Mouse (Mus musculus) midbrain, embryonic 13.5 days (tissue): ENCODE data around the gene Acsl1. TPM values are rescaled to one million over a fixed set of nuclear protein-coding genes. Genes with fewer than 3 reads are reported as not detected.
A peak's percentile ranks its signal among the peaks of the same experiment; 100 is the strongest.

Experiments used
- ATAC-seq: fragments of 200-750 bp; cut with Nextera tagmentation; 2 replicates; pipeline ENCODE4 v1.8.0; 2017; ENCODE audit warnings: mild to moderate bottlenecking, moderate TSS enrichment, moderate library complexity
- H3K27ac ChIP-seq: fragments of 300-500 bp; sonication (generic); 2 replicates; pipeline ENCODE4 v1.5.1; 2015; ENCODE audit warnings: inconsistent platforms, mild to moderate bottlenecking, moderate library complexity
- H3K27me3 ChIP-seq: fragments of 300-500 bp; sonication (generic); 2 replicates; pipeline ENCODE4 v1.6.1; 2015; ENCODE audit warnings: mild to moderate bottlenecking, inconsistent platforms
- H3K36me3 ChIP-seq: fragments of 300-500 bp; sonication (generic); 2 replicates; pipeline ENCODE4 v1.6.1; 2015; ENCODE audit warnings: mild to moderate bottlenecking, inconsistent platforms
- H3K4me1 ChIP-seq: fragments of 300-500 bp; sonication (generic); replicated peaks from 2 replicates; pipeline ENCODE4 v1.6.1; 2015; ENCODE audit warnings: inconsistent platforms
- H3K4me2 ChIP-seq: fragments of 300-500 bp; sonication (generic); replicated peaks from 2 replicates; pipeline ENCODE4 v1.6.1; 2015; ENCODE audit warnings: moderate library complexity, mild to moderate bottlenecking, inconsistent platforms
- H3K4me3 ChIP-seq: fragments of 300-500 bp; sonication (generic); replicated peaks from 2 replicates; pipeline ENCODE4 v1.5.1; 2015; ENCODE audit warnings: mild to moderate bottlenecking, inconsistent platforms
- H3K9ac ChIP-seq: fragments of 300-500 bp; sonication (generic); replicated peaks from 2 replicates; pipeline ENCODE4 v1.6.1; 2015; ENCODE audit warnings: mild to moderate bottlenecking, inconsistent platforms
- H3K9me3 ChIP-seq: fragments of 300-500 bp; sonication (generic); 2 replicates; pipeline ENCODE4 v1.6.1; 2016; ENCODE audit warnings: mild to moderate bottlenecking, inconsistent platforms
- WGBS: fragments of 180-500 bp; shearing (Covaris S2); methylation state at CpG from one replicate; pipeline ENCODE4 v1.1.7; 2015; 5-methylcytosine and 5-hydroxymethylcytosine counted together
- polyA plus RNA-seq: library from polyadenylated mRNA; unstranded; fragments of >200 nt; fragmentation: Nextera tagmentation; extraction: Ambion mirVana; gene quantifications from 2 replicates; pipeline ENCODE4 v1.2.1, GENCODE M21; 2015

Acsl1 gene
- polyA plus RNA-seq, 1 experiment from 2014 or later = 10.9 TPM

- Histone ChIP-seq H3K27me3 (no peaks in the 10 kb centered on the region), H3K27ac (no peak overlapping the region), H3K9me3 (no peaks in the 10 kb centered on the region), H3K9ac (no peak overlapping the region), H3K4me3 (no peak overlapping the region), H3K4me2 (no peak overlapping the region), H3K4me1 (0 out of 2 replicates have a peak, but pooled peaks cover 4% of the 10 kb centered on the region), H3K36me3 (no peaks in the 10 kb centered on the region)
- no peak for ATAC-seq
- WGBS = 89% methylated on average over 6 of the region's 6 CpGs
Observed at GRCm38 (mm10) chr8:46496852-46497251, 26.0 kb downstream of the Acsl1 start.

GRCm38 (mm10) chr8:46497314-46498011, 26.6 kb downstream of the Acsl1 start:
- WGBS = 89% methylated on average over 15 of the region's 15 CpGs
- Histone ChIP-seq H3K9ac (no peak overlapping the region), H3K27ac (no peak overlapping the region), H3K4me3 (no peak overlapping the region), H3K9me3 (no peaks in the 10 kb centered on the region), H3K4me2 (no peak overlapping the region), H3K4me1 (peaks cover 5% of the 10 kb centered on the region), H3K36me3 (no peaks in the 10 kb centered on the region), H3K27me3 (no peaks in the 10 kb centered on the region)
- ATAC-seq = no peak

- 0 out of 2 replicates have a peak, but pooled peaks have one; percentile 18 for ATAC-seq
Observed at GRCm38 (mm10) chr8:46499376-46500061, 28.7 kb downstream of the Acsl1 start.

GRCm38 (mm10) chr8:46502333-46503071, 31.7 kb downstream of the Acsl1 start:
- H3K27ac ChIP-seq = no peak overlapping the region
- peak overlapping the region; percentile 34 for H3K9ac ChIP-seq
- peak overlapping the region; percentile 38 for H3K4me3 ChIP-seq
- peak overlapping the region; percentile 50 for H3K4me2 ChIP-seq
- no peaks in the 10 kb centered on the region for H3K36me3 ChIP-seq
- H3K9me3 ChIP-seq = no peaks in the 10 kb centered on the region
- WGBS = 19% methylated on average over 19 of the region's 19 CpGs
- no peaks in the 10 kb centered on the region for H3K27me3 ChIP-seq
- H3K4me1 ChIP-seq = peaks cover 11% of the 10 kb centered on the region
- ATAC-seq = 0 out of 2 replicates have a peak, but pooled peaks have one; percentile 21

More at GRCm38 (mm10) chr8:46499376-46500061, 28.7 kb downstream of the Acsl1 start:
- no peak overlapping the region for H3K4me3 ChIP-seq
- no peaks in the 10 kb centered on the region for H3K36me3 ChIP-seq
- 28% methylated on average over 19 of the region's 19 CpGs for WGBS
- H3K27me3 ChIP-seq = no peaks in the 10 kb centered on the region
- H3K4me2 ChIP-seq = peak overlapping the region; percentile 23
- H3K9me3 ChIP-seq = no peaks in the 10 kb centered on the region
- peaks cover 11% of the 10 kb centered on the region for H3K4me1 ChIP-seq
- H3K27ac ChIP-seq = no peak overlapping the region
- H3K9ac ChIP-seq = no peak overlapping the region

- WGBS = 85% methylated on average over 11 of the region's 12 CpGs
- peaks cover 11% of the 10 kb centered on the region for H3K4me1 ChIP-seq
- no peaks in the 10 kb centered on the region for H3K27me3 ChIP-seq
- H3K9me3 ChIP-seq = no peaks in the 10 kb centered on the region
- H3K4me2 ChIP-seq = peak overlapping the region; percentile 50
- H3K4me3 ChIP-seq = peak overlapping the region; percentile 38
- H3K9ac ChIP-seq = peak overlapping the region; percentile 34
- peak; percentile 24; the same call in 1 of the 2 replicates for ATAC-seq
- no peaks in the 10 kb centered on the region for H3K36me3 ChIP-seq
- no peak overlapping the region for H3K27ac ChIP-seq
Observed at GRCm38 (mm10) chr8:46503072-46503695, 32.3 kb downstream of the Acsl1 start.

GRCm38 (mm10) chr8:46504196-46504595, 33.4 kb downstream of the Acsl1 start:
- H3K4me2 ChIP-seq = no peak overlapping the region
- H3K9ac ChIP-seq = no peak overlapping the region
- no peaks in the 10 kb centered on the region for H3K36me3 ChIP-seq
- no peak overlapping the region for H3K27ac ChIP-seq
- ATAC-seq = no peak
- no peaks in the 10 kb centered on the region for H3K27me3 ChIP-seq
- 74% methylated on average over 3 of the region's 3 CpGs for WGBS
- peaks cover 10% of the 10 kb centered on the region for H3K4me1 ChIP-seq
- H3K9me3 ChIP-seq = no peaks in the 10 kb centered on the region
- no peak overlapping the region for H3K4me3 ChIP-seq

- Histone ChIP-seq H3K27me3 (no peaks in the 10 kb centered on the region), H3K4me2 (no peak overlapping the region), H3K27ac (no peak overlapping the region), H3K4me3 (no peak overlapping the region), H3K4me1 (no peaks in the 10 kb centered on the region), H3K36me3 (no peaks in the 10 kb centered on the region; the same call in 1 of the 2 replicates), H3K9ac (no peak overlapping the region), H3K9me3 (no peaks in the 10 kb centered on the region)
- ATAC-seq = no peak
- 86% methylated on average over 14 of the region's 14 CpGs for WGBS
Observed at GRCm38 (mm10) chr8:46508488-46509395, 37.9 kb downstream of the Acsl1 start.

- H3K9ac ChIP-seq = no peak overlapping the region
- no peaks in the 10 kb centered on the region for H3K9me3 ChIP-seq
- no peaks in the 10 kb centered on the region for H3K4me1 ChIP-seq
- H3K36me3 ChIP-seq = no peaks in the 10 kb centered on the region; the same call in 1 of the 2 replicates
- H3K27me3 ChIP-seq = no peaks in the 10 kb centered on the region
- ATAC-seq = no peak
- no peak overlapping the region for H3K27ac ChIP-seq
- no peak overlapping the region for H3K4me3 ChIP-seq
- H3K4me2 ChIP-seq = no peak overlapping the region
- WGBS = 85% methylated on average over 3 of the region's 3 CpGs
Observed at GRCm38 (mm10) chr8:46509474-46509873, 38.6 kb downstream of the Acsl1 start.

GRCm38 (mm10) chr8:46511336-46511735, 40.5 kb downstream of the Acsl1 start:
- no peaks in the 10 kb centered on the region for H3K9me3 ChIP-seq
- H3K36me3 ChIP-seq = no peaks in the 10 kb centered on the region; the same call in 1 of the 2 replicates
- no peak overlapping the region for H3K4me3 ChIP-seq
- no peak overlapping the region for H3K27ac ChIP-seq
- no peak overlapping the region for H3K4me2 ChIP-seq
- no peaks in the 10 kb centered on the region for H3K27me3 ChIP-seq
- no peak overlapping the region for H3K9ac ChIP-seq
- 77% methylated on average over 9 of the region's 9 CpGs for WGBS
- H3K4me1 ChIP-seq = no peaks in the 10 kb centered on the region
- ATAC-seq = no peak

- no peaks in the 10 kb centered on the region; the same call in 1 of the 2 replicates for H3K36me3 ChIP-seq
- H3K4me1 ChIP-seq = no peaks in the 10 kb centered on the region
- no peak for ATAC-seq
- H3K9me3 ChIP-seq = no peaks in the 10 kb centered on the region
- no peak overlapping the region for H3K4me3 ChIP-seq
- WGBS = 81% methylated on average over 8 of the region's 8 CpGs
- no peak overlapping the region for H3K27ac ChIP-seq
- no peak overlapping the region for H3K9ac ChIP-seq
- no peaks in the 10 kb centered on the region for H3K27me3 ChIP-seq
- H3K4me2 ChIP-seq = no peak overlapping the region
Observed at GRCm38 (mm10) chr8:46512538-46512937, 41.7 kb downstream of the Acsl1 start.

GRCm38 (mm10) chr8:46514027-46514426, 43.2 kb downstream of the Acsl1 start:
- Histone ChIP-seq H3K27ac (no peak overlapping the region), H3K4me2 (no peak overlapping the region), H3K27me3 (no peaks in the 10 kb centered on the region), H3K36me3 (no peaks in the 10 kb centered on the region; the same call in 1 of the 2 replicates), H3K4me3 (no peak overlapping the region), H3K9me3 (no peaks in the 10 kb centered on the region), H3K4me1 (no peaks in the 10 kb centered on the region), H3K9ac (no peak overlapping the region)
- 90% methylated on average over 1 of the region's 1 CpGs for WGBS
- ATAC-seq = no peak
